8 mouse cellular contexts compared by ENCODE assay signal in the genomic region with DNA sequence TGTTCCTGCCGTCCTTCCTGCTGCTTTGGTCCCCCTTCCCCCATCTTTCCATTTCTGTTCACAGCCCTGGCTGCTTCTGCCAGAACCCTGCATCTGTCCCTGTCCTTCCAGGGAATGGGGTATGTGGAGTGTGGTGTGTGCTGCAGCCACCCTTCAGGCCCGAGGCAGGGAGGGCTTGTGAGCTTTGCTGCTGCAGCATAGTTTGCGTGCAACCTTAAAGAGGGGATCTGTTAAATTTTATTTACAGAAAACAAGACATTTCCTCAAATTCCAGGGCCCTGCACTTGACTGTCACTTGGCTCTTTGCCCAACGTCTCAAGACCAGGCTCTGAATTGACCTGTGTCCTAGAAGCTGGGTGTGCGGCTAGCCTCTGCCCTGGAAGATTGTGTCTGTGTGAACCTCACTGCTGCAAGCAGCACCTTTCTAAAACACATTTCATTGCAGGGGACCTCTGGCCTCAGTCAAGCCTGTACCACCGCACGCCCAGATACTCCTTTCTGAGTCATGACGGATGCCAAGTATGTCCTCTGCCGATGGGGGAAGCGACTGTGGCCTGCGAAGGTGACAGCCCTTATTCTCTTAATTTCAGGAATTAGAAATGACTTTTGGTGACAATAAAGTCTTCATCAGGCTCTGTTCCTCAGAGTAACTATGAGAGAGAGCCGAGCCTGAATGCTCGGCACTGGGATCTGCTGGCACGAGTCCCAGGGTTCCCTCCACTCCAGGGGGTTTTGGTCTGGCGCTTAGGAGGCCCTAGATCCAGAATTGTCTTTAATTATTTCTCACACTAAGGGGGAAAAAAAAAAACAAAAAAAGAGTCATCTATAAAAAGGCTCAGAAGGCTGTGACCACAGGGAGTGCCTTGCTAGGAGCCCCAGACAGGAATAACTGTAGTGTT. TPM values are rescaled to one million over a fixed set of nuclear protein-coding genes. Genes with fewer than 3 reads are reported as not detected.
A peak's percentile ranks its signal among the peaks of the same experiment; 100 is the strongest.
DNase-seq lines count a peak whose midpoint lies in the region; ATAC-seq and TF ChIP-seq lines count a peak whose summit lies in the region.

No protein-coding gene starts in this region.

- H3K27me3 ChIP-seq in MEL (ENCODE audit: control insufficient read depth in 1 of 2, insufficient read depth in 2 of 2, low read length in 2 of 2): no peaks in the 10 kb centered on the region
- no peaks in the 10 kb centered on the region for H3K27me3 ChIP-seq in forebrain, postnatal 0 days (ENCODE audit: insufficient read depth, low read length)
- no peaks in the 10 kb centered on the region for H3K27me3 ChIP-seq in limb, embryonic 11.5 days (ENCODE audit: control insufficient read depth, insufficient read depth, low read length)
- H3K27me3 ChIP-seq in neural tube, embryonic 14.5 days (ENCODE audit: control insufficient read depth, insufficient read depth, low read length): no peaks in the 10 kb centered on the region

- no peak for TF ChIP-seq POLR2A in MEL (IDR thresholded peaks at IDR 0.05; ENCODE audit: control insufficient read depth in 1 of 2, insufficient read depth in 1 of 2, low read depth in 1 of 2, low read length in 2 of 2, poor library complexity in 1 of 2)

- H3K9me3 ChIP-seq in MEL (replicated peaks; ENCODE audit: insufficient read depth, low read length): no peaks in the 10 kb centered on the region
- no peaks in the 10 kb centered on the region for H3K9me3 ChIP-seq in forebrain, postnatal 0 days (ENCODE audit: low read length)
- H3K9me3 ChIP-seq in limb, embryonic 11.5 days (ENCODE audit: control insufficient read depth, low read length): no peaks in the 10 kb centered on the region
- no peaks in the 10 kb centered on the region for H3K9me3 ChIP-seq in neural tube, embryonic 14.5 days (ENCODE audit: control insufficient read depth, low read length)

- H3K36me3 ChIP-seq in MEL (ENCODE audit: control insufficient read depth in 1 of 2, insufficient read depth in 2 of 2, low read length in 2 of 2): peaks cover 0 to 9% of the 10 kb centered on the region in 2 experiments
- peaks cover 23% of the 10 kb centered on the region for H3K36me3 ChIP-seq in forebrain, postnatal 0 days (ENCODE audit: insufficient read depth)
- peaks cover 21% of the 10 kb centered on the region for H3K36me3 ChIP-seq in limb, embryonic 11.5 days (ENCODE audit: control insufficient read depth, insufficient read depth, low read length)
- peaks cover 16% of the 10 kb centered on the region for H3K36me3 ChIP-seq in neural tube, embryonic 14.5 days (ENCODE audit: control insufficient read depth, insufficient read depth, low read length)

- H3K27ac ChIP-seq in MEL (ENCODE audit: control insufficient read depth, low read depth, low read length): no peak overlapping the region
- peak overlapping the region; percentile 93 for H3K27ac ChIP-seq in forebrain, postnatal 0 days (ENCODE audit: low read depth, low read length)
- H3K27ac ChIP-seq in limb, embryonic 11.5 days (replicated peaks; ENCODE audit: low read depth, low read length): 0 out of 2 replicates have a peak overlapping the region, but pooled peaks have one; percentile 2
- peak overlapping the region; percentile 94 for H3K27ac ChIP-seq in neural tube, embryonic 14.5 days (ENCODE audit: low read depth, low read length)

- no peak overlapping the region; the same call in 1 of the 2 replicates for H3K9ac ChIP-seq in MEL (ENCODE audit: control insufficient read depth, low read depth, low read length, poor library complexity, severe bottlenecking)
- H3K9ac ChIP-seq in forebrain, postnatal 0 days: peak overlapping the region; percentile 91
- H3K9ac ChIP-seq in limb, embryonic 11.5 days (ENCODE audit: low read length): peak overlapping the region; percentile 97; the same call in 1 of the 2 replicates
- peak overlapping the region; percentile 93; the same call in 1 of the 2 replicates for H3K9ac ChIP-seq in neural tube, embryonic 14.5 days (replicated peaks; ENCODE audit: low read depth, low read length)

- TF ChIP-seq RAD21 in MEL (IDR thresholded peaks at IDR 0.05; ENCODE audit: low read depth, low read length): no peak

- intact Hi-C loops in gastrocnemius, postnatal 14 days (cut with DNase I; ENCODE audit: low total_unique reads): no loop called here

- peaks cover 0 to 19% of the 10 kb centered on the region in 2 experiments; a peak in 3 of 4 replicates for H3K4me1 ChIP-seq in MEL (ENCODE audit: control insufficient read depth in 1 of 2, insufficient read depth in 2 of 2, low read length in 2 of 2)
- peaks cover 19% of the 10 kb centered on the region for H3K4me1 ChIP-seq in forebrain, postnatal 0 days (ENCODE audit: insufficient read depth)
- H3K4me1 ChIP-seq in limb, embryonic 11.5 days (ENCODE audit: control insufficient read depth, insufficient read depth, low read length): peaks cover 29% of the 10 kb centered on the region
- H3K4me1 ChIP-seq in neural tube, embryonic 14.5 days (ENCODE audit: control insufficient read depth, insufficient read depth, low read length): peaks cover 31% of the 10 kb centered on the region

- peak; percentile 56 for DNase-seq in gastrocnemius, adult 18-20 months (ENCODE audit: low spot score)
- no peak for DNase-seq in gastrocnemius, postnatal 14 days
- DNase-seq in MEL (ENCODE audit: low read depth, low spot score): no peak
- no peak for DNase-seq in forebrain, postnatal 0 days
- no peak for DNase-seq in limb, embryonic 11.5 days (ENCODE audit: low spot score)
- DNase-seq in left cerebral cortex, adult 9 months (ENCODE audit: low spot score in 2 of 2): no peak
- DNase-seq in embryo, embryonic 10 days (ENCODE audit: low spot score): no peak

- peak overlapping the region; percentile 92 for H3K4me2 ChIP-seq in forebrain, postnatal 0 days (ENCODE audit: low read depth)
- H3K4me2 ChIP-seq in limb, embryonic 11.5 days (ENCODE audit: low read depth, severe bottlenecking): peak overlapping the region; percentile 91
- peak overlapping the region; percentile 91 for H3K4me2 ChIP-seq in neural tube, embryonic 14.5 days (ENCODE audit: low read depth, low read length)

- no peak for TF ChIP-seq EP300 in MEL (IDR thresholded peaks at IDR 0.05; ENCODE audit: low read depth in 1 of 2, low read length in 2 of 2)

- no peak overlapping the region for H3K4me3 ChIP-seq in MEL (ENCODE audit: control insufficient read depth in 1 of 2, insufficient read depth in 1 of 2, low read depth in 2 of 2, low read length in 2 of 2)
- peak overlapping the region; percentile 82; the same call in 1 of the 2 replicates for H3K4me3 ChIP-seq in forebrain, postnatal 0 days (ENCODE audit: low read depth, low read length)
- peak overlapping the region; percentile 88 for H3K4me3 ChIP-seq in limb, embryonic 11.5 days (ENCODE audit: low read depth, low read length)
- peak overlapping the region; percentile 75 for H3K4me3 ChIP-seq in neural tube, embryonic 14.5 days (ENCODE audit: low read depth, low read length)

- no peak for ATAC-seq in forebrain, postnatal 0 days
- no peak for ATAC-seq in limb, embryonic 11.5 days (ENCODE audit: insufficient number of reproducible peaks, low FRiP score, low TSS enrichment, low read depth)
- no peak for ATAC-seq in neural tube, embryonic 14.5 days (ENCODE audit: low read depth)

- H3K79me2 ChIP-seq in MEL (ENCODE audit: control insufficient read depth, insufficient read depth, low read length, poor library complexity): peaks cover 8% of the 10 kb centered on the region

- WGBS in forebrain, postnatal 0 days: 24% methylated on average over 15 of the region's 15 CpGs
- WGBS in limb, embryonic 11.5 days: 70% methylated on average over 15 of the region's 15 CpGs
- WGBS in neural tube, embryonic 14.5 days: 44% methylated on average over 15 of the region's 15 CpGs

- TF ChIP-seq CTCF in MEL (IDR thresholded peaks at IDR 0.05 in 2 of 3, conservative IDR thresholded peaks at IDR 0.05 in 1 of 3; ENCODE audit: control insufficient read depth in 1 of 3, insufficient read depth in 1 of 3, low read depth in 2 of 3, low read length in 3 of 3, poor library complexity in 1 of 3, severe bottlenecking in 1 of 3): no peak
- TF ChIP-seq CTCF in forebrain, postnatal 0 days (IDR thresholded peaks at IDR 0.05; ENCODE audit: low read depth): no peak

RNA-seq across cellular contexts. Expression of a gene that starts 1.9 kb away (rescaled TPM):
- total RNA-seq in gastrocnemius, adult 18-20 months (2021): 10 to 100 TPM; 13.8 to 13.9 TPM
- total RNA-seq in gastrocnemius, postnatal 14 days (2021): 10 to 100 TPM; 15.2 to 19.4 TPM
- total RNA-seq in MEL (2012; rRNA removed): 34.8 and 35.3 TPM in 2 replicates
- polyA plus RNA-seq in MEL (2012; ENCODE audit: insufficient read depth in 1 of 2, insufficient read length in 2 of 2, low read depth in 1 of 2, low replicate concordance in 2 of 2, missing spikeins in 1 of 2): 10 to 100 TPM; 34.0 to 55.2 TPM
- 57.6 and 60.7 TPM in 2 replicates for total RNA-seq in forebrain, postnatal 0 days (2014; rRNA removed)
- 41.1 and 50.4 TPM in 2 replicates for polyA plus RNA-seq in forebrain, postnatal 0 days (2015; fragmentation: Nextera tagmentation; extraction: Ambion mirVana)
- 84.6 and 87.1 TPM in 2 replicates for polyA plus RNA-seq in limb, embryonic 11.5 days (2014; fragmentation: Nextera tagmentation; extraction: Ambion mirVana)
- 35.0 and 37.4 TPM in 2 replicates for polyA plus RNA-seq in neural tube, embryonic 14.5 days (2014; fragmentation: Nextera tagmentation; extraction: Ambion mirVana)

RNA-seq across cellular contexts. Expression of a gene that starts 20.8 kb away (rescaled TPM):
- total RNA-seq in gastrocnemius, adult 18-20 months (2021): 100 to 1,000 TPM; 578 to 613 TPM
- 100 to 1,000 TPM; 423 to 474 TPM for total RNA-seq in gastrocnemius, postnatal 14 days (2021)
- 341 and 377 TPM in 2 replicates for total RNA-seq in MEL (2012; rRNA removed)
- polyA plus RNA-seq in MEL (2012; ENCODE audit: insufficient read depth in 1 of 2, insufficient read length in 2 of 2, low read depth in 1 of 2, low replicate concordance in 2 of 2, missing spikeins in 1 of 2): 100 to 1,000 TPM in 1 of 2 experiments, not detected in 1; 458 TPM
- total RNA-seq in forebrain, postnatal 0 days (2014; rRNA removed): 162 and 212 TPM in 2 replicates
- 343 and 394 TPM in 2 replicates for polyA plus RNA-seq in forebrain, postnatal 0 days (2015; fragmentation: Nextera tagmentation; extraction: Ambion mirVana)
- polyA plus RNA-seq in limb, embryonic 11.5 days (2014; fragmentation: Nextera tagmentation; extraction: Ambion mirVana): 266 and 281 TPM in 2 replicates
- polyA plus RNA-seq in neural tube, embryonic 14.5 days (2014; fragmentation: Nextera tagmentation; extraction: Ambion mirVana): 309 and 366 TPM in 2 replicates

RNA-seq across cellular contexts. Expression of a gene that starts 32.7 kb away (rescaled TPM):
- total RNA-seq in gastrocnemius, adult 18-20 months (2021): 10 to 100 TPM; 27.4 to 28.7 TPM
- total RNA-seq in gastrocnemius, postnatal 14 days (2021): 100 to 1,000 TPM; 232 to 267 TPM
- total RNA-seq in MEL (2012; rRNA removed): 4.1 and 6.0 TPM in 2 replicates
- 1 to 10 TPM in 1 of 2 experiments, not detected in 1; 8.4 TPM for polyA plus RNA-seq in MEL (2012; ENCODE audit: insufficient read depth in 1 of 2, insufficient read length in 2 of 2, low read depth in 1 of 2, low replicate concordance in 2 of 2, missing spikeins in 1 of 2)
- total RNA-seq in forebrain, postnatal 0 days (2014; rRNA removed): 15.2 and 18.2 TPM in 2 replicates
- 20.8 and 21.8 TPM in 2 replicates for polyA plus RNA-seq in forebrain, postnatal 0 days (2015; fragmentation: Nextera tagmentation; extraction: Ambion mirVana)
- 18.9 and 20.1 TPM in 2 replicates for polyA plus RNA-seq in limb, embryonic 11.5 days (2014; fragmentation: Nextera tagmentation; extraction: Ambion mirVana)
- polyA plus RNA-seq in neural tube, embryonic 14.5 days (2014; fragmentation: Nextera tagmentation; extraction: Ambion mirVana): 18.6 and 25.8 TPM in 2 replicates

RNA-seq across cellular contexts. Expression of a gene that starts 33.2 kb away (rescaled TPM):
- 10 to 100 TPM; 34.2 to 38.8 TPM for total RNA-seq in gastrocnemius, adult 18-20 months (2021)
- 10 to 100 TPM; 49.9 to 51.0 TPM for total RNA-seq in gastrocnemius, postnatal 14 days (2021)
- 159 and 166 TPM in 2 replicates for total RNA-seq in MEL (2012; rRNA removed)
- 100 to 1,000 TPM in 1 of 2 experiments, not detected in 1; 236 TPM for polyA plus RNA-seq in MEL (2012; ENCODE audit: insufficient read depth in 1 of 2, insufficient read length in 2 of 2, low read depth in 1 of 2, low replicate concordance in 2 of 2, missing spikeins in 1 of 2)
- 120 and 122 TPM in 2 replicates for total RNA-seq in forebrain, postnatal 0 days (2014; rRNA removed)
- 42.4 and 46.1 TPM in 2 replicates for polyA plus RNA-seq in forebrain, postnatal 0 days (2015; fragmentation: Nextera tagmentation; extraction: Ambion mirVana)
- polyA plus RNA-seq in limb, embryonic 11.5 days (2014; fragmentation: Nextera tagmentation; extraction: Ambion mirVana): 51.7 and 55.6 TPM in 2 replicates
- polyA plus RNA-seq in neural tube, embryonic 14.5 days (2014; fragmentation: Nextera tagmentation; extraction: Ambion mirVana): 37.5 and 39.8 TPM in 2 replicates

RNA-seq across cellular contexts. Expression of a gene that starts 48.8 kb away (rescaled TPM):
- total RNA-seq in gastrocnemius, adult 18-20 months (2021): under 1 TPM; 0.24 to 0.48 TPM
- under 1 TPM; 0.58 to 0.98 TPM for total RNA-seq in gastrocnemius, postnatal 14 days (2021)
- total RNA-seq in MEL (2012; rRNA removed): 0.12 TPM in 1 of 2 replicates, not detected in the other
- polyA plus RNA-seq in MEL (2012; ENCODE audit: insufficient read depth in 1 of 2, insufficient read length in 2 of 2, low read depth in 1 of 2, low replicate concordance in 2 of 2, missing spikeins in 1 of 2): 1 to 10 TPM in 1 of 2 experiments, not detected in 1; 2.8 TPM
- total RNA-seq in forebrain, postnatal 0 days (2014; rRNA removed): 29.0 and 30.9 TPM in 2 replicates
- polyA plus RNA-seq in forebrain, postnatal 0 days (2015; fragmentation: Nextera tagmentation; extraction: Ambion mirVana): 30.6 and 31.3 TPM in 2 replicates
- 51.3 and 54.8 TPM in 2 replicates for polyA plus RNA-seq in limb, embryonic 11.5 days (2014; fragmentation: Nextera tagmentation; extraction: Ambion mirVana)
- polyA plus RNA-seq in neural tube, embryonic 14.5 days (2014; fragmentation: Nextera tagmentation; extraction: Ambion mirVana): 24.0 and 25.9 TPM in 2 replicates

Comparison
In these comparisons a context has a peak if more than half of its experiments do, and no peak if none do; other contexts are left out.
1. RNA of a gene that starts 32.7 kb away (total RNA-seq): 232 to 267 TPM in gastrocnemius, postnatal 14 days; 27.4 to 28.7 TPM in gastrocnemius, adult 18-20 months, 15.2 to 18.2 TPM in forebrain, postnatal 0 days and 4.1 to 6.0 TPM in MEL; every median in the first group is over 4 times any median in the second.
2. H3K4me3 ChIP-seq: peak in forebrain, postnatal 0 days (single experiment), limb, embryonic 11.5 days (single experiment) and neural tube, embryonic 14.5 days (single experiment); none in MEL (0 of 2).
3. Peak in every context shown above with its lines, with median percentiles within 50 percentile points of each other: H3K4me2 ChIP-seq.